ENCODE assay signal across 9 mouse cellular contexts in genomic region chr13:45319646-45320045, GRCm38 (mm10).
"Had no signal": no experiment of that assay in that cellular context is flagged by ENCODE, and none has a peak within 500 bp of the region (broad histone marks: within the 10 kb centered on the region; RNA-seq: fewer than 3 reads in every experiment).

No protein-coding gene starts in this region.

- DNase-seq: lung, adult 18-20 months; lung, embryonic 14.5 days; lung, postnatal 10 days; lung, postnatal 4 days; midbrain, embryonic 14.5 days; right cerebral cortex, postnatal 14 days; thymus, adult 18-20 months; thymus, postnatal 14 days; thymus, postnatal 36 days had no signal
